Mouse (Mus musculus): ENCODE data around the gene Ankdd1b. TPM values are rescaled to one million over a fixed set of nuclear protein-coding genes. Genes with fewer than 3 reads are reported as not detected.

The Ankdd1b gene
- polyA plus RNA-seq, 1 experiment from 2014 or later: not detected

GRCm38 (mm10) chr13:96465315-96465714 lies 5.7 kb downstream of the Ankdd1b start:
- H3K4me3 ChIP-seq (replicated peaks; ENCODE audit: low read length): no peak overlapping the region
- no peak overlapping the region for H3K4me2 ChIP-seq (replicated peaks)
- no peak overlapping the region for H3K27ac ChIP-seq
- H3K4me1 ChIP-seq (replicated peaks; ENCODE audit: control insufficient read depth, insufficient read depth, low read length): no peaks in the 10 kb centered on the region
- ATAC-seq (ENCODE audit: low FRiP score): no peak
- no peaks in the 10 kb centered on the region for H3K27me3 ChIP-seq (ENCODE audit: control insufficient read depth, insufficient read depth, low read length)
- no peak for DNase-seq (ENCODE audit: low spot score)
- H3K9me3 ChIP-seq (ENCODE audit: control insufficient read depth, low read length): no peaks in the 10 kb centered on the region
- no peaks in the 10 kb centered on the region for H3K36me3 ChIP-seq (replicated peaks; ENCODE audit: control insufficient read depth, insufficient read depth)
- WGBS: 55% methylated on average over 5 of the region's 5 CpGs
- H3K9ac ChIP-seq: no peak overlapping the region

- H3K36me3 ChIP-seq (replicated peaks; ENCODE audit: control insufficient read depth, insufficient read depth): no peaks in the 10 kb centered on the region
- ATAC-seq (ENCODE audit: low FRiP score): no peak
Measured at GRCm38 (mm10) chr13:96462644-96463043, 8.4 kb downstream of the Ankdd1b start.

GRCm38 (mm10) chr13:96458606-96459005 lies 12.4 kb downstream of the Ankdd1b start:
- Histone ChIP-seq H3K27ac (no peak overlapping the region), H3K9me3 (ENCODE audit: control insufficient read depth, low read length) (no peaks in the 10 kb centered on the region), H3K27me3 (ENCODE audit: control insufficient read depth, insufficient read depth, low read length) (no peaks in the 10 kb centered on the region), H3K4me3 (replicated peaks; ENCODE audit: low read length) (no peak overlapping the region), H3K4me1 (replicated peaks; ENCODE audit: control insufficient read depth, insufficient read depth, low read length) (no peaks in the 10 kb centered on the region), H3K9ac (no peak overlapping the region), H3K36me3 (replicated peaks; ENCODE audit: control insufficient read depth, insufficient read depth) (no peaks in the 10 kb centered on the region), H3K4me2 (replicated peaks) (no peak overlapping the region)
- 85% methylated on average over 4 of the region's 4 CpGs for WGBS
- ATAC-seq (ENCODE audit: low FRiP score) (no peak), DNase-seq (ENCODE audit: low spot score) (no peak)

More at GRCm38 (mm10) chr13:96462644-96463043, 8.4 kb downstream of the Ankdd1b start:
- H3K4me1 ChIP-seq (replicated peaks; ENCODE audit: control insufficient read depth, insufficient read depth, low read length): no peaks in the 10 kb centered on the region
- H3K9ac ChIP-seq: no peak overlapping the region
- no peaks in the 10 kb centered on the region for H3K9me3 ChIP-seq (ENCODE audit: control insufficient read depth, low read length)
- H3K27me3 ChIP-seq (ENCODE audit: control insufficient read depth, insufficient read depth, low read length): no peaks in the 10 kb centered on the region
- H3K4me3 ChIP-seq (replicated peaks; ENCODE audit: low read length): no peak overlapping the region
- no peak overlapping the region for H3K27ac ChIP-seq
- no peak overlapping the region for H3K4me2 ChIP-seq (replicated peaks)
- no peak for DNase-seq (ENCODE audit: low spot score)
- 71% methylated on average over 1 of the region's 1 CpGs for WGBS

GRCm38 (mm10) chr13:96458018-96458417 lies 13.0 kb downstream of the Ankdd1b start:
- Histone ChIP-seq H3K36me3 (replicated peaks; ENCODE audit: control insufficient read depth, insufficient read depth) (no peaks in the 10 kb centered on the region), H3K4me2 (replicated peaks) (no peak overlapping the region), H3K4me3 (replicated peaks; ENCODE audit: low read length) (no peak overlapping the region), H3K27me3 (ENCODE audit: control insufficient read depth, insufficient read depth, low read length) (no peaks in the 10 kb centered on the region), H3K27ac (no peak overlapping the region), H3K4me1 (replicated peaks; ENCODE audit: control insufficient read depth, insufficient read depth, low read length) (no peaks in the 10 kb centered on the region), H3K9me3 (ENCODE audit: control insufficient read depth, low read length) (no peaks in the 10 kb centered on the region), H3K9ac (no peak overlapping the region)
- DNase-seq (ENCODE audit: low spot score) (no peak), ATAC-seq (ENCODE audit: low FRiP score) (no peak)
- 89% methylated on average over 5 of the region's 5 CpGs for WGBS

GRCm38 (mm10) chr13:96457566-96457965 lies 13.4 kb downstream of the Ankdd1b start:
- Histone ChIP-seq H3K4me1 (replicated peaks; ENCODE audit: control insufficient read depth, insufficient read depth, low read length) (no peaks in the 10 kb centered on the region), H3K9ac (no peak overlapping the region), H3K4me2 (replicated peaks) (no peak overlapping the region), H3K9me3 (ENCODE audit: control insufficient read depth, low read length) (no peaks in the 10 kb centered on the region), H3K36me3 (replicated peaks; ENCODE audit: control insufficient read depth, insufficient read depth) (no peaks in the 10 kb centered on the region), H3K27me3 (ENCODE audit: control insufficient read depth, insufficient read depth, low read length) (no peaks in the 10 kb centered on the region), H3K4me3 (replicated peaks; ENCODE audit: low read length) (no peak overlapping the region), H3K27ac (no peak overlapping the region)
- no peak for DNase-seq (ENCODE audit: low spot score)
- ATAC-seq (ENCODE audit: low FRiP score): no peak
- WGBS: 94% methylated on average over 5 of the region's 5 CpGs

GRCm38 (mm10) chr13:96454288-96454687 lies 16.7 kb downstream of the Ankdd1b start:
- Histone ChIP-seq H3K4me2 (replicated peaks) (no peak overlapping the region), H3K27me3 (ENCODE audit: control insufficient read depth, insufficient read depth, low read length) (no peaks in the 10 kb centered on the region), H3K4me3 (replicated peaks; ENCODE audit: low read length) (no peak overlapping the region), H3K9me3 (ENCODE audit: control insufficient read depth, low read length) (no peaks in the 10 kb centered on the region), H3K9ac (no peak overlapping the region), H3K27ac (no peak overlapping the region), H3K36me3 (replicated peaks; ENCODE audit: control insufficient read depth, insufficient read depth) (no peaks in the 10 kb centered on the region), H3K4me1 (replicated peaks; ENCODE audit: control insufficient read depth, insufficient read depth, low read length) (no peaks in the 10 kb centered on the region)
- WGBS: 79% methylated on average over 3 of the region's 3 CpGs
- no peak for ATAC-seq (ENCODE audit: low FRiP score)
- no peak for DNase-seq (ENCODE audit: low spot score)

GRCm38 (mm10) chr13:96452621-96453020 lies 18.4 kb downstream of the Ankdd1b start:
- Histone ChIP-seq H3K36me3 (replicated peaks; ENCODE audit: control insufficient read depth, insufficient read depth) (no peaks in the 10 kb centered on the region), H3K9me3 (ENCODE audit: control insufficient read depth, low read length) (no peaks in the 10 kb centered on the region), H3K4me2 (replicated peaks) (no peak overlapping the region), H3K27me3 (ENCODE audit: control insufficient read depth, insufficient read depth, low read length) (no peaks in the 10 kb centered on the region), H3K27ac (no peak overlapping the region), H3K4me3 (replicated peaks; ENCODE audit: low read length) (no peak overlapping the region), H3K9ac (no peak overlapping the region), H3K4me1 (replicated peaks; ENCODE audit: control insufficient read depth, insufficient read depth, low read length) (no peaks in the 10 kb centered on the region)
- DNase-seq (ENCODE audit: low spot score): no peak
- WGBS: 99% methylated on average over 3 of the region's 3 CpGs
- no peak for ATAC-seq (ENCODE audit: low FRiP score)

- H3K9ac ChIP-seq: no peak overlapping the region
- no peak overlapping the region for H3K4me2 ChIP-seq (replicated peaks)
- no peak for ATAC-seq (ENCODE audit: low FRiP score)
- DNase-seq (ENCODE audit: low spot score): no peak
- H3K4me3 ChIP-seq (replicated peaks; ENCODE audit: low read length): no peak overlapping the region
- no peak overlapping the region for H3K27ac ChIP-seq
- no peaks in the 10 kb centered on the region for H3K4me1 ChIP-seq (replicated peaks; ENCODE audit: control insufficient read depth, insufficient read depth, low read length)
- H3K9me3 ChIP-seq (ENCODE audit: control insufficient read depth, low read length): no peaks in the 10 kb centered on the region
- H3K27me3 ChIP-seq (ENCODE audit: control insufficient read depth, insufficient read depth, low read length): no peaks in the 10 kb centered on the region
- 91% methylated on average over 11 of the region's 11 CpGs for WGBS
- no peaks in the 10 kb centered on the region for H3K36me3 ChIP-seq (replicated peaks; ENCODE audit: control insufficient read depth, insufficient read depth)
Measured at GRCm38 (mm10) chr13:96451386-96452140, 19.4 kb downstream of the Ankdd1b start.

GRCm38 (mm10) chr13:96450869-96451268 lies 20.1 kb downstream of the Ankdd1b start:
- no peak overlapping the region for H3K9ac ChIP-seq
- H3K4me2 ChIP-seq (replicated peaks): no peak overlapping the region
- H3K9me3 ChIP-seq (ENCODE audit: control insufficient read depth, low read length): no peaks in the 10 kb centered on the region
- no peaks in the 10 kb centered on the region for H3K36me3 ChIP-seq (replicated peaks; ENCODE audit: control insufficient read depth, insufficient read depth)
- no peaks in the 10 kb centered on the region for H3K27me3 ChIP-seq (ENCODE audit: control insufficient read depth, insufficient read depth, low read length)
- H3K27ac ChIP-seq: no peak overlapping the region
- DNase-seq (ENCODE audit: low spot score): no peak
- 93% methylated on average over 7 of the region's 7 CpGs for WGBS
- no peaks in the 10 kb centered on the region for H3K4me1 ChIP-seq (replicated peaks; ENCODE audit: control insufficient read depth, insufficient read depth, low read length)
- no peak for ATAC-seq (ENCODE audit: low FRiP score)
- no peak overlapping the region for H3K4me3 ChIP-seq (replicated peaks; ENCODE audit: low read length)

All from hindbrain, embryonic 14.5 days (tissue).